Mouse (Mus musculus): ENCODE results near the gene Tmem211.
A peak's percentile ranks its signal among the peaks of the same experiment; 100 is the strongest.

- TF ChIP-seq CHD2 (IDR thresholded peaks at IDR 0.05; ENCODE audit: low read length) (no peak), ZC3H11A (IDR thresholded peaks at IDR 0.05; ENCODE audit: low read depth, low read length) (no peak), CTCF (conservative IDR thresholded peaks at IDR 0.05 in 1 of 2, IDR thresholded peaks at IDR 0.05 in 1 of 2; ENCODE audit: low read depth in 2 of 2, low read length in 2 of 2) (peak; percentile 10 to 22; a peak in 2 of 4 replicates), SMC3 (IDR thresholded peaks at IDR 0.05; ENCODE audit: low read depth, low read length) (no peak)
Measured at GRCm38 (mm10) chr5:113286591-113287520, 60.1 kb downstream of the Tmem211 start.
